Mouse (Mus musculus) liver, postnatal 0 days (tissue): ENCODE measurements around the gene Gm13277. TPM values are rescaled to one million over a fixed set of nuclear protein-coding genes. Genes with fewer than 3 reads are reported as not detected.
"Not testable (repeated sequence)": the region's sequence is repeated elsewhere in the genome, so short reads cannot be mapped to it uniquely, and the experiment has no call there.

Experiments used
- ATAC-seq: fragments of 200-750 bp; cut with Nextera tagmentation; 2 replicates; pipeline ENCODE4 v1.8.0; 2017; ENCODE audit warnings: mild to moderate bottlenecking, moderate library complexity
- DNase-seq: peaks from one replicate; pipeline ENCODE4 v3.0.0-alpha.2; 2016
- H3K27ac ChIP-seq: fragments of 300-500 bp; sonication (generic); 2 replicates; pipeline ENCODE4 v1.5.1; 2014; ENCODE audit warnings: antibody characterized with exemption, moderate library complexity, mild to moderate bottlenecking, low read depth
- H3K27me3 ChIP-seq: fragments of 300-500 bp; sonication (generic); 2 replicates; pipeline ENCODE4 v1.6.1; 2014; ENCODE audit warnings: low read length, control low read depth, mixed read lengths; ENCODE audit not compliant: insufficient read depth
- H3K36me3 ChIP-seq: fragments of 300-500 bp; sonication (generic); replicated peaks from 2 replicates; pipeline ENCODE4 v1.6.1; 2014; ENCODE audit warnings: mild to moderate bottlenecking, control low read depth, low read length, moderate library complexity, mixed read lengths; ENCODE audit not compliant: insufficient read depth
- H3K4me1 ChIP-seq: fragments of 300-500 bp; sonication (generic); 2 replicates; pipeline ENCODE4 v1.6.1; 2014; ENCODE audit warnings: antibody characterized with exemption, mild to moderate bottlenecking, control low read depth; ENCODE audit not compliant: insufficient read depth
- H3K4me2 ChIP-seq: fragments of 300-500 bp; sonication (generic); 2 replicates; pipeline ENCODE4 v1.6.1; 2014; ENCODE audit warnings: low read depth, mild to moderate bottlenecking, low read length, moderate library complexity, mixed read lengths
- H3K4me3 ChIP-seq: fragments of 300-500 bp; sonication (generic); 2 replicates; pipeline ENCODE4 v1.5.1; 2014; ENCODE audit warnings: low read depth, low read length
- H3K9ac ChIP-seq: fragments of 300-500 bp; sonication (generic); replicated peaks from 2 replicates; pipeline ENCODE4 v1.6.1; 2014; ENCODE audit warnings: mild to moderate bottlenecking, moderate library complexity
- H3K9me3 ChIP-seq: fragments of 300-500 bp; sonication (generic); 2 replicates; pipeline ENCODE4 v1.6.1; 2016; ENCODE audit warnings: mild to moderate bottlenecking, control low read depth, low read length, mixed read lengths
- CTCF ChIP-seq: sonication (generic); IDR thresholded peaks from 2 replicates; pipeline ENCODE4 v1.5.1; 2016; ENCODE audit warnings: antibody characterized with exemption, low read depth
- WGBS: fragments of 180-500 bp; shearing (Covaris S2); extraction: QIAGEN DNeasy Blood & Tissue Kit; methylation state at CpG from one replicate; pipeline ENCODE4 v1.1.7; 2014; ENCODE audit not compliant: insufficient replicate concordance; 5-methylcytosine and 5-hydroxymethylcytosine counted together
- polyA plus RNA-seq: library from polyadenylated mRNA; unstranded; fragments of >200 nt; fragmentation: Nextera tagmentation; extraction: Ambion mirVana; gene quantifications from 2 replicates; pipeline ENCODE4 v1.2.1, GENCODE M21; 2015

The Gm13277 gene
- polyA plus RNA-seq, 1 experiment from 2014 or later = not detected

DNA sequence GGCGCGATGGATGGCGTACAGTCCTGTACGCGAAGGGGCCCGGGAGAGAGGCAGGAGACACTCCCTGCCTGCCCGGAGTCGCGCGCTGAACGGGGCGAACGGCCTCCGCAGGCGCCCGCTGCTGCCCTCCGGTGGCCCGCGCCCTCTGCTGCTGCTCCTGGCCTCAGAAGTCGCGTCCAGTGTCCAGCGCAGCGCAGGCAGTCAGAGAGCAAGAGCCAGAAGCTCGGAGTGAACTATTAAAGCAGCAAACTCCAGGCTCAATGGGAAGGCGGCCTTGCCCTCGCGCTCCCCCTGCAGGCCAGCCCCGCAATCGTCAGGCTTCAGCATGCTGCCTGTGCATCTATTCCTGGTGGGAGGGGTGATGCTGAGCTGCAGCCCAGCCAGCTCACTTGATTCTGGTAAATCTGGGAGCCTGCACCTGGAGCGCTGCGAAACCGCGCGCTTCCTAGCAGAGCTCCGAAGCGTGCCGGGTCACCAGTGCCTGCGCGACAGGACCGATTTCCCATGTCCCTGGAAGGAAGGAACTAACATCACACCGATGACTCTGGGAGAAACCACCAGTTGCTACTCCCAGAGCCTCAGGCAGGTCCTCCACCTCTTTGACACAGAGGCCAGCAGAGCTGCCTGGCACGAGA, 24.9 kb upstream of the Gm13277 start:
- not testable (repeated sequence) for H3K27me3 ChIP-seq, H3K36me3 ChIP-seq, ATAC-seq, H3K9me3 ChIP-seq, H3K4me1 ChIP-seq
- H3K4me3 ChIP-seq = peak overlapping the region; percentile 26; the same call in 1 of the 2 replicates
- peak; percentile 67 for TF ChIP-seq CTCF
- peak; percentile 64 for DNase-seq
- peak overlapping the region; percentile 51; the same call in 1 of the 2 replicates for H3K27ac ChIP-seq
- peak overlapping the region; percentile 34; the same call in 1 of the 2 replicates for H3K9ac ChIP-seq
- 6% methylated on average over 20 of the region's 42 CpGs for WGBS
- H3K4me2 ChIP-seq = peak overlapping the region; percentile 51

DNA sequence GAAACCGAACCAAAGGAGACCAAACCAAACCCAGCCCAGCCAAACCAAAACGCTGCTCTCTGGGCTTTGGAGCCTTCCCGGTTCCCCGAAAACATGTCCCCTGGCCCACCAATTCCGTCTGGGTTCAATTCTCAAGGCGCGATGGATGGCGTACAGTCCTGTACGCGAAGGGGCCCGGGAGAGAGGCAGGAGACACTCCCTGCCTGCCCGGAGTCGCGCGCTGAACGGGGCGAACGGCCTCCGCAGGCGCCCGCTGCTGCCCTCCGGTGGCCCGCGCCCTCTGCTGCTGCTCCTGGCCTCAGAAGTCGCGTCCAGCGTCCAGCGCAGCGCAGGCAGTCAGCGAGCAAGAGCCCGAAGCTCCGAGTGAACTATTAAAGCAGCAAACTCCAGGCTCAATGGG, 14.9 kb upstream of the Gm13277 start, which contains the start of gene Gm13290:
Gene Gm13290, plus strand, starts transcription at position 301 of the 400 bp plus-strand sequence.
- WGBS = no CpG with 5 or more reads among the region's 32 CpGs
- not testable (repeated sequence) for H3K4me3 ChIP-seq, H3K4me1 ChIP-seq, H3K9me3 ChIP-seq, H3K27me3 ChIP-seq, H3K9ac ChIP-seq, H3K27ac ChIP-seq, H3K4me2 ChIP-seq, DNase-seq, H3K36me3 ChIP-seq, ATAC-seq

DNA sequence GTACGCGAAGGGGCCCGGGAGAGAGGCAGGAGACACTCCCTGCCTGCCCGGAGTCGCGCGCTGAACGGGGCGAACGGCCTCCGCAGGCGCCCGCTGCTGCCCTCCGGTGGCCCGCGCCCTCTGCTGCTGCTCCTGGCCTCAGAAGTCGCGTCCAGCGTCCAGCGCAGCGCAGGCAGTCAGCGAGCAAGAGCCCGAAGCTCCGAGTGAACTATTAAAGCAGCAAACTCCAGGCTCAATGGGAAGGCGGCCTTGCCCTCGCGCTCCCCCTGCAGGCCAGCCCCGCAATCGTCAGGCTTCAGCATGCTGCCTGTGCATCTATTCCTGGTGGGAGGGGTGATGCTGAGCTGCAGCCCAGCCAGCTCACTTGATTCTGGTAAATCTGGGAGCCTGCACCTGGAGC, 11.8 kb upstream of the Gm13277 start, which contains the start of gene Gm13289:
Gene Gm13289, plus strand, starts transcription at position 301 of the 400 bp plus-strand sequence.
- not testable (repeated sequence) for H3K27ac ChIP-seq, H3K4me1 ChIP-seq, H3K9ac ChIP-seq, H3K4me3 ChIP-seq, H3K4me2 ChIP-seq, H3K36me3 ChIP-seq, H3K27me3 ChIP-seq, DNase-seq, ATAC-seq, H3K9me3 ChIP-seq
- no CpG with 5 or more reads among the region's 29 CpGs for WGBS

DNA sequence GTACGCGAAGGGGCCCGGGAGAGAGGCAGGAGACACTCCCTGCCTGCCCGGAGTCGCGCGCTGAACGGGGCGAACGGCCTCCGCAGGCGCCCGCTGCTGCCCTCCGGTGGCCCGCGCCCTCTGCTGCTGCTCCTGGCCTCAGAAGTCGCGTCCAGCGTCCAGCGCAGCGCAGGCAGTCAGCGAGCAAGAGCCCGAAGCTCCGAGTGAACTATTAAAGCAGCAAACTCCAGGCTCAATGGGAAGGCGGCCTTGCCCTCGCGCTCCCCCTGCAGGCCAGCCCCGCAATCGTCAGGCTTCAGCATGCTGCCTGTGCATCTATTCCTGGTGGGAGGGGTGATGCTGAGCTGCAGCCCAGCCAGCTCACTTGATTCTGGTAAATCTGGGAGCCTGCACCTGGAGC, 8.9 kb upstream of the Gm13277 start, which contains the start of gene Gm13272:
Gene Gm13272, plus strand, starts transcription at position 301 of the 400 bp plus-strand sequence.
- WGBS = no CpG with 5 or more reads among the region's 29 CpGs

DNA sequence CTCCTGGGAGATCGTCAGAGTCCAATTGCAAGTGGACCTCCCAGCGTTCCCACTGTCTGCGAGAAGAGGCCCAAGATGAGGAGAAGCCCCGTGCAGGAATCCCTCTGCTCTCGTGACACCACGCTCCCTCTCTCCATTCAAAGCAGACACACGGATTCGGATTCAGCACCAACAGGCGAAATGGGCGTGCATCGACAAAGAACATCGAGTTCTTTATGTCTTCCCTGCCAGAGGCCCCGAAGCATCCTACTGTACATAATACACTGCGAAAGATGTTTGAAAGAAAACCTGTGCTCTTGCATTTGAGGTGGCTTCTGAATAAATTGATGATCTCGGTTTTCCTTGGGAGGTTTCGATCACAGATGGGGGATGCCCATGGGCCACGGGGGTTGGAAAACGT, 8.1 kb upstream of the Gm13277 start:
- not testable (repeated sequence) for H3K36me3 ChIP-seq, H3K4me3 ChIP-seq, H3K4me2 ChIP-seq, H3K27ac ChIP-seq, H3K27me3 ChIP-seq, H3K9me3 ChIP-seq, H3K9ac ChIP-seq, H3K4me1 ChIP-seq, ATAC-seq, DNase-seq
- 47% methylated on average over 11 of the region's 18 CpGs for WGBS

More for the DNA sequence above, 8.9 kb upstream of the Gm13277 start, which contains the start of gene Gm13272:
- H3K27me3 ChIP-seq, ATAC-seq, H3K36me3 ChIP-seq, H3K4me3 ChIP-seq, H3K4me2 ChIP-seq, DNase-seq, H3K4me1 ChIP-seq, H3K9ac ChIP-seq, H3K9me3 ChIP-seq, H3K27ac ChIP-seq: not testable (repeated sequence)

DNA sequence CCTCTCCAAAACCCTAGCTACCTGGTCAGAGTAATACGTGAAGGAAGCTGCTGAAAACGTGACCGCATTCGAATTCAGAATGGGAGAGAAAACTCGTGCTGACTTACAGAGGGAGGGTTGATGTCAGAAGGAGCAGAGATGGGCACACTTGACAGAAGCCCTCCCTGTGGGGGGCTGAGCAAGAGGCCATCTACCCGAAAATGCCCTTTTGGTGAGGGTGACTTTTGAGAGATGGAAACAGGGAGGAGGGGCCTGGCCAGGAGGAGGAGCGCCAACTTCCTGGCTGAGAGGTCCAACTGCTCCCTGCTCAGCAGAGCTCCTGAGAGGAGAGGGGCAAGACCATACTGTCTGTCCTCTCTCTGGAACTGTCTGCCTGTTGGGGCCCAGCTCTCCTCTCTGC, 6.6 kb upstream of the Gm13277 start, which contains the start of gene Ifnz:
Gene Ifnz, plus strand, starts transcription at position 301 of the 400 bp plus-strand sequence.
- not testable (repeated sequence) for H3K9me3 ChIP-seq, H3K36me3 ChIP-seq, H3K9ac ChIP-seq, DNase-seq, H3K4me2 ChIP-seq, H3K27me3 ChIP-seq, H3K4me1 ChIP-seq, ATAC-seq
- Histone ChIP-seq H3K27ac (peak within 1 kb of the TSS; percentile 39; the same call in 1 of the 2 replicates), H3K4me3 (0 out of 2 replicates have a peak within 1 kb of the TSS, but pooled peaks have one; percentile 19)
- 0% methylated on average over 1 of the region's 7 CpGs for WGBS

DNA sequence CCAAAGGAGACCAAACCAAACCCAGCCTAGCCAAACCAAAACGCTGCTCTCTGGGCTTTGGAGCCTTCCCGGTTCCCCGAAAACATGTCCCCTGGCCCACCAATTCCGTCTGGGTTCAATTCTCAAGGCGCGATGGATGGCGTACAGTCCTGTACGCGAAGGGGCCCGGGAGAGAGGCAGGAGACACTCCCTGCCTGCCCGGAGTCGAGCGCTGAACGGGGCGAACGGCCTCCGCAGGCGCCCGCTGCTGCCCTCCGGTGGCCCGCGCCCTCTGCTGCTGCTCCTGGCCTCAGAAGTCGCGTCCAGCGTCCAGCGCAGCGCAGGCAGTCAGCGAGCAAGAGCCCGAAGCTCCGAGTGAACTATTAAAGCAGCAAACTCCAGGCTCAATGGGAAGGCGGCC, 6.1 kb upstream of the Gm13277 start:
- ATAC-seq, H3K9me3 ChIP-seq, H3K9ac ChIP-seq, H3K36me3 ChIP-seq, H3K4me2 ChIP-seq, H3K4me1 ChIP-seq, H3K27me3 ChIP-seq, DNase-seq: not testable (repeated sequence)
- 0 out of 2 replicates have a peak overlapping the region, but pooled peaks have one; percentile 19 for H3K4me3 ChIP-seq
- TF ChIP-seq CTCF = peak; percentile 26
- H3K27ac ChIP-seq = peak overlapping the region; percentile 39; the same call in 1 of the 2 replicates
- 0% methylated on average over 3 of the region's 31 CpGs for WGBS

DNA sequence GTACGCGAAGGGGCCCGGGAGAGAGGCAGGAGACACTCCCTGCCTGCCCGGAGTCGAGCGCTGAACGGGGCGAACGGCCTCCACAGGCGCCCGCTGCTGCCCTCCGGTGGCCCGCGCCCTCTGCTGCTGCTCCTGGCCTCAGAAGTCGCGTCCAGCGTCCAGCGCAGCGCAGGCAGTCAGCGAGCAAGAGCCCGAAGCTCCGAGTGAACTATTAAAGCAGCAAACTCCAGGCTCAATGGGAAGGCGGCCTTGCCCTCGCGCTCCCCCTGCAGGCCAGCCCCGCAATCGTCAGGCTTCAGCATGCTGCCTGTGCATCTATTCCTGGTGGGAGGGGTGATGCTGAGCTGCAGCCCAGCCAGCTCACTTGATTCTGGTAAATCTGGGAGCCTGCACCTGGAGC, 3.0 kb upstream of the Gm13277 start, which contains the start of gene Gm13276:
Gene Gm13276, plus strand, starts transcription at position 301 of the 400 bp plus-strand sequence.
- not testable (repeated sequence) for H3K9ac ChIP-seq, H3K4me1 ChIP-seq, H3K4me2 ChIP-seq, H3K36me3 ChIP-seq, ATAC-seq, H3K4me3 ChIP-seq, H3K27ac ChIP-seq, H3K9me3 ChIP-seq, DNase-seq, H3K27me3 ChIP-seq
- whole genome bisulfite sequencing = no CpG with 5 or more reads among the region's 27 CpGs

DNA sequence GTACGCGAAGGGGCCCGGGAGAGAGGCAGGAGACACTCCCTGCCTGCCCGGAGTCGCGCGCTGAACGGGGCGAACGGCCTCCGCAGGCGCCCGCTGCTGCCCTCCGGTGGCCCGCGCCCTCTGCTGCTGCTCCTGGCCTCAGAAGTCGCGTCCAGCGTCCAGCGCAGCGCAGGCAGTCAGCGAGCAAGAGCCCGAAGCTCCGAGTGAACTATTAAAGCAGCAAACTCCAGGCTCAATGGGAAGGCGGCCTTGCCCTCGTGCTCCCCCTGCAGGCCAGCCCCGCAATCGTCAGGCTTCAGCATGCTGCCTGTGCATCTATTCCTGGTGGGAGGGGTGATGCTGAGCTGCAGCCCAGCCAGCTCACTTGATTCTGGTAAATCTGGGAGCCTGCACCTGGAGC, 2.8 kb downstream of the Gm13277 start, which contains the start of gene Gm13278:
Gene Gm13278, plus strand, starts transcription at position 301 of the 400 bp plus-strand sequence.
- H3K4me1 ChIP-seq, DNase-seq, H3K4me3 ChIP-seq, H3K27ac ChIP-seq, H3K9me3 ChIP-seq, H3K36me3 ChIP-seq, ATAC-seq, H3K27me3 ChIP-seq, H3K4me2 ChIP-seq, H3K9ac ChIP-seq: not testable (repeated sequence)
- WGBS = no CpG with 5 or more reads among the region's 28 CpGs
